Mouse (Mus musculus): Measurements from ENCODE around the gene Six1. TPM values are rescaled to one million over a fixed set of nuclear protein-coding genes. Genes with fewer than 3 reads are reported as not detected.
A peak's percentile ranks its signal among the peaks of the same experiment; 100 is the strongest.

Six1 gene
- polyA plus RNA-seq, 1 experiment: 0.10 TPM

- TF ChIP-seq POLR2A (IDR thresholded peaks at IDR 0.05; ENCODE audit: borderline replicate concordance, insufficient read depth, low read length) (no peak), CTCF (IDR thresholded peaks at IDR 0.05; ENCODE audit: borderline replicate concordance, insufficient read depth, low read depth, low read length) (no peak)
- no peak for DNase-seq
- no peaks in the 10 kb centered on the region for H3K4me1 ChIP-seq (ENCODE audit: control insufficient read depth, insufficient read depth, low read length)
- peaks cover 20% of the 10 kb centered on the region; the same call in 1 of the 2 replicates for H3K27me3 ChIP-seq (ENCODE audit: control insufficient read depth, insufficient read depth, low read length)
- WGBS: 6% methylated on average over 12 of the region's 12 CpGs
- no peak overlapping the region for H3K4me3 ChIP-seq (replicated peaks; ENCODE audit: insufficient read depth, low read depth, low read length)
- no peak overlapping the region for H3K27ac ChIP-seq (ENCODE audit: insufficient read depth, low read length)
These were observed 15.2 kb downstream of the Six1 start for GRCm38 (mm10) chr12:73038441-73038991.

GRCm38 (mm10) chr12:73037385-73038160 lies 16.1 kb downstream of the Six1 start:
- 7% methylated on average over 7 of the region's 7 CpGs for WGBS
- Histone ChIP-seq H3K27ac (ENCODE audit: insufficient read depth, low read length) (no peak overlapping the region), H3K4me1 (ENCODE audit: control insufficient read depth, insufficient read depth, low read length) (no peaks in the 10 kb centered on the region), H3K27me3 (ENCODE audit: control insufficient read depth, insufficient read depth, low read length) (peaks cover 17% of the 10 kb centered on the region; the same call in 1 of the 2 replicates), H3K4me3 (replicated peaks; ENCODE audit: insufficient read depth, low read depth, low read length) (no peak overlapping the region)
- TF ChIP-seq POLR2A (IDR thresholded peaks at IDR 0.05; ENCODE audit: borderline replicate concordance, insufficient read depth, low read length): no peak
- no peak for TF ChIP-seq CTCF (IDR thresholded peaks at IDR 0.05; ENCODE audit: borderline replicate concordance, insufficient read depth, low read depth, low read length)
- no peak for DNase-seq

DNA sequence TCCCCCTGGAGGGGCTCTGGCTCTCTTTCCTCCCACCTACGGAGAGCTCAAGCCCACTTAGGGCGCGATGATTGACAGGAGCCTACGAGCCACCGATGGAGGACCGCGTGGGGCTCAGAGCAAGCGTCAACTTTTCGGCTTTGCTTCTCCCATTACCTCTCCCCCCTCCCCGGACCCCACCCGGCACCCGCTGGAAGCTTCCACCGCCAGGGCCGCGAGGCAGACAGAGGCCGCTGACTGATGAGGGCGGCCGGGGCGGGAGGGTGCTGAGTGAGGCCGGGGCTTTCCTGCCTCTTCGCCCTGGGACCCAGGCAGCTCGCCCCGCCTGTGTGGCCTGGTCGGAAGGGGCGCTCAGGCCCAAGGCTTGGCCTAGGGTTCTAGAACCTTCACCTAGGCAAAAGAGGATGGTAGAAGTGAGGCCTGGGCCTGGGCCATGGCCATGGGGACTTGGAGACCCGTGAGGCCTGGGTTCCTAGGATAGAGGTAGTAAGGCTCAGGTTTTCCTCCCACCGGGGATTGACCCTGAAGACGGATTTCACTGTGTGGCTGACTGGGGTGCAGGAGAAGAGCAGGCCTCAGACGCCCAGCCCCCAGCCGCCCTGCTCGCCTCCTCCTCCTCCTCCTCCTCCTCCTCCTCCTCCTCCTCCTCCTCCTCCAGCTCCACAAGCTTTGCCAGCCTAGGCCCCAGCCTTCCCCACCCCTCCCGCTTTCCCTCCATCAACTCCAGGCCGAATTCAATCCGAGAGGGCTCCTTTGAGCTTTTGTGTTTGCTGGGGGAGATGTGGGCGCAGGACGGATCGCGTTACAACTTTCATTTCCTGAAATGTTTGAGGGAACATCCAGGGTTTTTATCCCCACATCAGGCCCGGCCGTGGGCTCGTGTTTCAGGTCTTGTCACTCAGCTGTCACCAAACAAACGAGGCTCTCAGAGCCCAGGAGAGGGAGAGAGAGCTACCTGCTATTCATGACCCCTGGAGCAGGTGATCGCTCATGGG lies 18.5 kb downstream of the Six1 start:
- Histone ChIP-seq H3K27ac (ENCODE audit: insufficient read depth, low read length) (no peak overlapping the region), H3K27me3 (ENCODE audit: control insufficient read depth, insufficient read depth, low read length) (peaks cover 11% of the 10 kb centered on the region; the same call in 1 of the 2 replicates), H3K4me3 (replicated peaks; ENCODE audit: insufficient read depth, low read depth, low read length) (no peak overlapping the region), H3K4me1 (ENCODE audit: control insufficient read depth, insufficient read depth, low read length) (no peaks in the 10 kb centered on the region)
- no peak for TF ChIP-seq POLR2A (IDR thresholded peaks at IDR 0.05; ENCODE audit: borderline replicate concordance, insufficient read depth, low read length)
- no peak for TF ChIP-seq CTCF (IDR thresholded peaks at IDR 0.05; ENCODE audit: borderline replicate concordance, insufficient read depth, low read depth, low read length)
- WGBS: 4% methylated on average over 42 of the region's 43 CpGs
- DNase-seq: no peak

- Histone ChIP-seq H3K4me3 (replicated peaks; ENCODE audit: insufficient read depth, low read depth, low read length) (no peak overlapping the region), H3K27me3 (ENCODE audit: control insufficient read depth, insufficient read depth, low read length) (peaks cover 7% of the 10 kb centered on the region; the same call in 1 of the 2 replicates), H3K4me1 (ENCODE audit: control insufficient read depth, insufficient read depth, low read length) (no peaks in the 10 kb centered on the region), H3K27ac (ENCODE audit: insufficient read depth, low read length) (no peak overlapping the region)
- TF ChIP-seq POLR2A (IDR thresholded peaks at IDR 0.05; ENCODE audit: borderline replicate concordance, insufficient read depth, low read length) (no peak), CTCF (IDR thresholded peaks at IDR 0.05; ENCODE audit: borderline replicate concordance, insufficient read depth, low read depth, low read length) (no peak)
- 76% methylated on average over 3 of the region's 3 CpGs for WGBS
- DNase-seq: no peak
These were observed 21.0 kb downstream of the Six1 start for GRCm38 (mm10) chr12:73032665-73033064.

DNA sequence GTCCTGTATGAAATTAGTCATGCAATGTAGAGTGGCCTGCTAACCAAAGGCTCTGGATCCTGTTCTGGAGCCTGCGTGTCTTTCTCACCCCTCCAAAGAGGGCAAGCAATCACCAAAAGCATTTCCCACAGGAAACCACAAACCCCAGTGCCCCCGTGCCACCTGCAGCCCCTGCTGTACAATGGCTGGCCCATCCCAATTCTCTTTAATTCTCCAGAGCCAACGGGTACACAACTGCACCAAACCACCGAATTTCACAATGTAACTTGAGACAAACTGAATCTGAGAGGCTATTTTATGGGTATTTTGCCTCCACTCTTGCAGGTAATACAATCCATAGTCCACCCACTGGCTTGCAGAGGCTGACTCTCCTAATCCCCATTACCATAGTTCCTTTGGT lies 22.4 kb downstream of the Six1 start:
- Histone ChIP-seq H3K4me1 (ENCODE audit: control insufficient read depth, insufficient read depth, low read length) (no peaks in the 10 kb centered on the region), H3K4me3 (replicated peaks; ENCODE audit: insufficient read depth, low read depth, low read length) (no peak overlapping the region), H3K27ac (ENCODE audit: insufficient read depth, low read length) (no peak overlapping the region), H3K27me3 (ENCODE audit: control insufficient read depth, insufficient read depth, low read length) (peaks cover 5% of the 10 kb centered on the region; the same call in 1 of the 2 replicates)
- WGBS: 76% methylated on average over 4 of the region's 4 CpGs
- no peak for TF ChIP-seq POLR2A (IDR thresholded peaks at IDR 0.05; ENCODE audit: borderline replicate concordance, insufficient read depth, low read length)
- TF ChIP-seq CTCF (IDR thresholded peaks at IDR 0.05; ENCODE audit: borderline replicate concordance, insufficient read depth, low read depth, low read length): no peak
- no peak for DNase-seq

DNA sequence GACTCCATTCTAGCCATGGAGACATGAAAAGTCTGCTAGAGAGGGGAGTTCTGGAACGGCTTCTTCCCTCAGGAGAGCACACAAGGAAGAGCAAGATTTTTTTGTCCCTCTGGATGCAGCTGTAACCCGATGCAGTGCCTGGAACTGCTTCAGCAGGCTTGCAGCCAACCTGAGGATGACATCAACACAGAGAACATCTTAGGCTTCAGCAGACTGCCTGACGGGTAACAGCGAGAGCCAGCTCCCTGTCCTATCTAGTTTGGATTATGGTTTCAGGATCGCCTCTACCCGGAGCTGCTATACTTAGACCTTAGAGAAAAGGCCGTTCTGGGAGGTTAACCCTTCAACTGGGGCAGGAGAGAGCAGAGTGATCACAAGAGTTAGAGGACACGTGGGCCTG lies 28.2 kb downstream of the Six1 start:
- no peaks in the 10 kb centered on the region for H3K4me1 ChIP-seq (ENCODE audit: control insufficient read depth, insufficient read depth, low read length)
- H3K4me3 ChIP-seq (replicated peaks; ENCODE audit: insufficient read depth, low read depth, low read length): no peak overlapping the region
- WGBS: 17% methylated on average over 8 of the region's 8 CpGs
- no peak overlapping the region for H3K27ac ChIP-seq (ENCODE audit: insufficient read depth, low read length)
- no peak for DNase-seq
- H3K27me3 ChIP-seq (ENCODE audit: control insufficient read depth, insufficient read depth, low read length): no peaks in the 10 kb centered on the region
- TF ChIP-seq POLR2A (IDR thresholded peaks at IDR 0.05; ENCODE audit: borderline replicate concordance, insufficient read depth, low read length) (no peak), CTCF (IDR thresholded peaks at IDR 0.05; ENCODE audit: borderline replicate concordance, insufficient read depth, low read depth, low read length) (no peak)

DNA sequence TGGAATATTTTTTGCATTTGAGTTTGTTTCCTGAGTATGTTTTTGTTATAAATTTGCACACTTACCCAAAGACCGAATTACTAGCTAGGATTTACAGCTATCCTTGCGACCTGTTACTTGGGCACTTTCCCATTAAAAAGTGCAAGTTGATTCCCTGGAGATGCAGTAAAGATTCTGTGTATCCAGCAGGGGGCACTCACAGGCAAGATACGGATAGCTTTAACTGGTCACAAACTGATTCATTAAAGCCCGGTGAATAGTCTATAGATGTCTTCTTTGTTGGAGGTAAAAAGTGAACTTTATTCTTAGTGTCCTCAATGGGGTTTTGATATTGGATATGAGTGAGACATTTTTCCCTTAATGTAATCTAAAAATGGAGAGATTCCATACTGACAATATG lies 32.7 kb downstream of the Six1 start:
- Histone ChIP-seq H3K4me3 (replicated peaks; ENCODE audit: insufficient read depth, low read depth, low read length) (no peak overlapping the region), H3K27me3 (ENCODE audit: control insufficient read depth, insufficient read depth, low read length) (no peaks in the 10 kb centered on the region), H3K4me1 (ENCODE audit: control insufficient read depth, insufficient read depth, low read length) (no peaks in the 10 kb centered on the region), H3K27ac (ENCODE audit: insufficient read depth, low read length) (no peak overlapping the region)
- DNase-seq: peak; percentile 49 to 54
- 4% methylated on average over 4 of the region's 4 CpGs for WGBS
- TF ChIP-seq POLR2A (IDR thresholded peaks at IDR 0.05; ENCODE audit: borderline replicate concordance, insufficient read depth, low read length): no peak
- TF ChIP-seq CTCF (IDR thresholded peaks at IDR 0.05; ENCODE audit: borderline replicate concordance, insufficient read depth, low read depth, low read length): peak; percentile 22; the same call in 1 of the 2 replicates

Data from cerebellum, adult 2 months (tissue).